ENCODE assay signal across 12 mouse cellular contexts in the genomic region with DNA sequence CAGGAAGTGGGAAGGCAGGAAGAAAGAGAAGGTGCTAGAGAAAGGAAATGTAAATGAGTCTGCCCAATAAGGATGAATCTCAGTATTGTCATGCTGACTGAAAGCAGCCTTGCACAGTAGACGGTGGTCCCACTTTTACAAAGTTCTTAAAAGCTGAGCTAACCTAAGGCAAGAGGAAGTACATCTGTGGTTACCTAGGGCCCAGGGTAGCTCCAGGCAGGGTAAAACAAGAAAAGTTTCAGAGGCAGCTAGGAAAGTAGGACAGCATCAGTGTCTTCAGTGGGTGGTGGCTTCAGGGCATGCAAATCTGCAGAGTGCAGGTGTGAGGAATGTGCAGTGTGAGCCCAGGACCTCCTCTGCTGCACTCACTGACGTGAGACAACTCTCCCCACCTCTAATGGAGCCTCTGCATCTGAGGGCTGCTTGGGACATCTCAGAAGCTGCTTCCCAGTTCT. TPM values are rescaled to one million over a fixed set of nuclear protein-coding genes. Genes with fewer than 3 reads are reported as not detected.
DNase-seq lines count a peak whose midpoint lies in the region; ATAC-seq and TF ChIP-seq lines count a peak whose summit lies in the region.
"Had no signal": no experiment of that assay in that cellular context is flagged by ENCODE, and none has a peak within 500 bp of the region (broad histone marks: within the 10 kb centered on the region; RNA-seq: fewer than 3 reads in every experiment).

No protein-coding gene starts in this region.

- no peak for DNase-seq in liver, embryonic 14.5 days (ENCODE audit: low read depth in 3 of 3, low spot score in 3 of 3)
- DNase-seq in testis, postnatal 10 days (ENCODE audit: low spot score) = no peak
- no peak for DNase-seq in gastrocnemius, postnatal 4 days (ENCODE audit: low spot score in 2 of 2)
- no peak for DNase-seq in left cerebral cortex, postnatal 36 days (ENCODE audit: low spot score in 2 of 2)
- DNase-seq: cerebellum, adult 11-12 months; gastrocnemius, postnatal 10 days had no signal

- no peak for TF ChIP-seq CTCF in bone marrow, adult 2 months (IDR thresholded peaks at IDR 0.05; ENCODE audit: control insufficient read depth, insufficient read depth, low read length)
- TF ChIP-seq CTCF in liver, embryonic 14.5 days (IDR thresholded peaks at IDR 0.05; ENCODE audit: low read depth) = no peak

- no peak overlapping the region for H3K27ac ChIP-seq in hindbrain, embryonic 16.5 days (ENCODE audit: low read depth, low read length)
- no peak overlapping the region for H3K27ac ChIP-seq in hindbrain, embryonic 13.5 days
- H3K27ac ChIP-seq in bone marrow, adult 2 months (ENCODE audit: control insufficient read depth, insufficient read depth, low read depth, low read length, poor library complexity) = peak overlapping the region; percentile 23; the same call in 1 of the 2 replicates
- H3K27ac ChIP-seq in liver, embryonic 14.5 days = peak overlapping the region; percentile 90
- no peak overlapping the region for H3K27ac ChIP-seq in stomach, embryonic 16.5 days (ENCODE audit: low read length)
- H3K27ac ChIP-seq: left cerebral cortex, adult 2 months; macrophage had no signal

- no peaks in the 10 kb centered on the region for H3K4me1 ChIP-seq in hindbrain, embryonic 16.5 days (ENCODE audit: control insufficient read depth, insufficient read depth, low read depth, low read length)
- peaks cover 9% of the 10 kb centered on the region; the same call in 1 of the 2 replicates for H3K4me1 ChIP-seq in hindbrain, embryonic 13.5 days (replicated peaks)
- H3K4me1 ChIP-seq in bone marrow, adult 2 months (ENCODE audit: control insufficient read depth, insufficient read depth, low read length) = peaks cover 5% of the 10 kb centered on the region
- H3K4me1 ChIP-seq in liver, embryonic 14.5 days (replicated peaks; ENCODE audit: control insufficient read depth in 2 of 2, insufficient read depth in 2 of 2, low read length in 1 of 2) = peaks cover 37 to 41% of the 10 kb centered on the region in 2 experiments
- peaks cover 10% of the 10 kb centered on the region; the same call in 1 of the 2 replicates for H3K4me1 ChIP-seq in stomach, embryonic 16.5 days (ENCODE audit: control insufficient read depth, insufficient read depth, low read length)

- no peak overlapping the region for H3K4me2 ChIP-seq in hindbrain, embryonic 16.5 days (ENCODE audit: low read length)
- no peak overlapping the region for H3K4me2 ChIP-seq in hindbrain, embryonic 13.5 days
- peak overlapping the region; percentile 63 for H3K4me2 ChIP-seq in liver, embryonic 14.5 days (ENCODE audit: low read depth)
- H3K4me2 ChIP-seq in stomach, embryonic 16.5 days (ENCODE audit: low read depth, low read length) = no peak overlapping the region

- no peak overlapping the region for H3K9ac ChIP-seq in hindbrain, embryonic 16.5 days (ENCODE audit: low read depth, low read length)
- H3K9ac ChIP-seq in hindbrain, embryonic 13.5 days = no peak overlapping the region
- H3K9ac ChIP-seq in liver, embryonic 14.5 days (replicated peaks) = peak overlapping the region; percentile 16
- no peak overlapping the region for H3K9ac ChIP-seq in stomach, embryonic 16.5 days (ENCODE audit: low read length)

- no peaks in the 10 kb centered on the region for H3K27me3 ChIP-seq in hindbrain, embryonic 16.5 days (replicated peaks; ENCODE audit: control insufficient read depth, insufficient read depth, low read length)
- H3K27me3 ChIP-seq in hindbrain, embryonic 13.5 days = no peaks in the 10 kb centered on the region
- no peaks in the 10 kb centered on the region for H3K27me3 ChIP-seq in liver, embryonic 14.5 days (ENCODE audit: control insufficient read depth, insufficient read depth, low read length)
- H3K27me3 ChIP-seq in stomach, embryonic 16.5 days (ENCODE audit: control insufficient read depth, insufficient read depth, low read length) = no peaks in the 10 kb centered on the region

- H3K36me3 ChIP-seq in hindbrain, embryonic 16.5 days (ENCODE audit: control insufficient read depth, insufficient read depth, low read length) = no peaks in the 10 kb centered on the region
- H3K36me3 ChIP-seq in hindbrain, embryonic 13.5 days = no peaks in the 10 kb centered on the region
- no peaks in the 10 kb centered on the region for H3K36me3 ChIP-seq in liver, embryonic 14.5 days (replicated peaks; ENCODE audit: control insufficient read depth, insufficient read depth, low read depth)
- H3K36me3 ChIP-seq in stomach, embryonic 16.5 days (ENCODE audit: control insufficient read depth, insufficient read depth, low read length) = no peaks in the 10 kb centered on the region

- intact Hi-C loops in left cerebral cortex, postnatal 36 days (cut with DNase I) = no loop called here

- H3K4me3 ChIP-seq in hindbrain, embryonic 16.5 days (ENCODE audit: low read length) = no peak overlapping the region
- no peak overlapping the region for H3K4me3 ChIP-seq in hindbrain, embryonic 13.5 days
- no peak overlapping the region for H3K4me3 ChIP-seq in bone marrow, adult 2 months (replicated peaks; ENCODE audit: control insufficient read depth, low read depth, low read length)
- H3K4me3 ChIP-seq in liver, embryonic 14.5 days (ENCODE audit: insufficient read depth in 1 of 2, low read depth in 2 of 2, low read length in 2 of 2) = peak overlapping the region; percentile 8 to 33; a peak in 3 of 4 replicates
- no peak overlapping the region for H3K4me3 ChIP-seq in stomach, embryonic 16.5 days (replicated peaks; ENCODE audit: low read length)
- H3K4me3 ChIP-seq: left cerebral cortex, adult 2 months had no signal

- ATAC-seq in hindbrain, embryonic 16.5 days = 0 out of 2 replicates have a peak, but pooled peaks have one; percentile 34
- ATAC-seq in hindbrain, embryonic 13.5 days (ENCODE audit: low FRiP score) = no peak
- ATAC-seq in liver, embryonic 14.5 days (ENCODE audit: insufficient read depth) = peak; percentile 64
- ATAC-seq in stomach, embryonic 16.5 days (ENCODE audit: insufficient read depth, low FRiP score) = peak; percentile 41; the same call in 1 of the 2 replicates

- 29% methylated on average over 2 of the region's 2 CpGs for WGBS in hindbrain, embryonic 16.5 days
- 47% methylated on average over 2 of the region's 2 CpGs for WGBS in hindbrain, embryonic 13.5 days
- 17% methylated on average over 2 of the region's 2 CpGs for WGBS in bone marrow, adult 2 months
- 8% methylated on average over 2 of the region's 2 CpGs for WGBS in liver, embryonic 14.5 days (ENCODE audit: insufficient replicate concordance)
- 37% methylated on average over 2 of the region's 2 CpGs for WGBS in stomach, embryonic 16.5 days

- no peaks in the 10 kb centered on the region for H3K9me3 ChIP-seq in hindbrain, embryonic 16.5 days (ENCODE audit: control insufficient read depth, low read length)
- no peaks in the 10 kb centered on the region for H3K9me3 ChIP-seq in hindbrain, embryonic 13.5 days
- H3K9me3 ChIP-seq in liver, embryonic 14.5 days (ENCODE audit: control insufficient read depth, low read length) = no peaks in the 10 kb centered on the region
- H3K9me3 ChIP-seq in stomach, embryonic 16.5 days (replicated peaks; ENCODE audit: control insufficient read depth, low read length) = no peaks in the 10 kb centered on the region

- TF ChIP-seq POLR2A in bone marrow, adult 2 months (IDR thresholded peaks at IDR 0.05; ENCODE audit: borderline replicate concordance, control insufficient read depth, low read depth, low read length) = no peak

- TF ChIP-seq EP300 in liver, embryonic 14.5 days (IDR thresholded peaks at IDR 0.05; ENCODE audit: low read depth) = no peak

RNA-seq across cellular contexts. Expression of gene Odc1, which starts 38.9 kb away (rescaled TPM):
- 116 and 124 TPM in 2 replicates for polyA plus RNA-seq in hindbrain, embryonic 16.5 days (2015; fragmentation: Nextera tagmentation; extraction: Ambion mirVana)
- 148 and 155 TPM in 2 replicates for polyA plus RNA-seq in hindbrain, embryonic 13.5 days (2015; fragmentation: Nextera tagmentation; extraction: Ambion mirVana)
- polyA plus RNA-seq in bone marrow, adult 2 months (2011; ENCODE audit: insufficient read depth, insufficient read length, low replicate concordance, missing spikeins) = 585 and 642 TPM in 2 replicates
- 367 and 457 TPM in 2 replicates for polyA plus RNA-seq in liver, embryonic 14.5 days (2012; rRNA removed)
- 444 and 509 TPM in 2 replicates for polyA plus RNA-seq in liver, embryonic 14.5 days (2014; fragmentation: Nextera tagmentation; extraction: Ambion mirVana)
- 151 and 158 TPM in 2 replicates for polyA plus RNA-seq in stomach, embryonic 16.5 days (2015; fragmentation: Nextera tagmentation; extraction: Ambion mirVana)
- 100 to 1,000 TPM; 126 to 127 TPM for total RNA-seq in gastrocnemius, postnatal 4 days (2021)
- 10 to 100 TPM; 61.0 to 62.6 TPM for total RNA-seq in left cerebral cortex, postnatal 36 days (2021)

Comparison
In these comparisons a context has a peak if more than half of its experiments do, and no peak if none do; other contexts are left out.
1. H3K27ac ChIP-seq: peak in bone marrow, adult 2 months (single experiment) and liver, embryonic 14.5 days (single experiment); none in hindbrain, embryonic 16.5 days (single experiment), hindbrain, embryonic 13.5 days (single experiment) and stomach, embryonic 16.5 days (single experiment).
2. H3K4me3 ChIP-seq: peak in liver, embryonic 14.5 days (2 of 2); none in hindbrain, embryonic 16.5 days (single experiment), hindbrain, embryonic 13.5 days (single experiment), bone marrow, adult 2 months (single experiment) and stomach, embryonic 16.5 days (single experiment).